Mouse (Mus musculus): Measurements from ENCODE around the gene Crtc3. TPM values are rescaled to one million over a fixed set of nuclear protein-coding genes. Genes with fewer than 3 reads are reported as not detected.

Gene Crtc3
- total RNA-seq, 2 experiments from 2014 or later = 20.5 to 24.9 TPM

GRCm38 (mm10) chr7:80611646-80612045 lies 77.0 kb downstream of the Crtc3 start:
- DNase-seq (ENCODE audit: low spot score in 2 of 2) = no peak

DNA sequence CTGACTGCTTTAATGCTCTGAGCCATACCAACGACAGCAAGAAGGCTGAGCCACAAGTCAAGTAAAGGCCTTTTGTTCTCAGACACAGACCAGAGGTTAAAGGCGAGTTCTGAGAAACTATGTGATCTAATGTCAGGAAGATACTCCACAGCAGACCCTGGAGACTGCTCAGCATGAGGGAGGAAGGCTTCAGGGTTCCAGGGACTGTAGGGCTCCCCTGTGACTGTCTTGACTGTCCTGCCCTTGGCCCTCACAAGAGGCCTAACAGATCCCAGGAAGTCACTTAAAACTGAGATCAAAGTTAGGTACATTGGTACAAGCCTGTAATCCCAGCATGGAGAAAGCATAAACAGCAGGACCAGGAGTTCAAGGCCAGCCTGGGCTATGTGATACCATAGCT lies 81.2 kb downstream of the Crtc3 start:
- no peak for DNase-seq (ENCODE audit: low spot score in 2 of 2)

DNA sequence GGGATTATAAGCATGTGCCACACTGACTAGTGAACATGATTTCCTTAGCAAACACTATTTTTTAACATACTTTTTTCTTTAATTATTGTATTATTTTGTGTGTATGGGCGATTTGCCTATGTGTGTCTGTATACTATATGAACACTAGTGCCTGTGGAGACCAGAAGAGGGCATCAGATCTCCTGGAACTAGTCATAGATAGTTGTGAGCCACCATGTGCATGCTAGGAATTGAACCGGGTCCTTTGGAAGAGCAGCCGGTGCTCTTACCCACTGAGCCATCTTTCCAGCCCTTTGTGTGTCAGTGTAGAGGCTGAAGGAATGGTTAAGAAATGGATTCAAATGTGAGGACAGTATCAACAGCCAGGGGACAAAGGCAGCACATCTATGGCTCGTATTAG lies 82.2 kb downstream of the Crtc3 start:
- DNase-seq (ENCODE audit: low spot score in 2 of 2) = no peak

DNA sequence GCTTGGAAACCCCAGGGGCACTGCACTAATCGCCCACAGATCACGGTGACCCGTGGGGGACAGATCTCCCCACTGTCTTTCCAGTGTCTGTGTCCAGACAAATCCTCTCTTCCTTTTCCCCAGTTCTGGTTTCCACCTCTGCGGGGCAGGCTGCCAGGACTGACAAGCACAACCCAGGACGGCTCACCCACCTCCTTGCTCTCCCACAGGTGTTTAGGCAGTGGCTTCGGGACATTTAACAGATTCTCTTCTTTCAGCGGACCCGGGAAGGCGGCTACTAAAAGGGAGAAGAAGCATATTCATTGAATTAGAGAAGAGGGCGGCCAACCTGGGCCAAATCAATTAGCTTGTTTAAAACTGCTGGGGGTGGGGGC lies 83.1 kb downstream of the Crtc3 start:
- DNase-seq (ENCODE audit: low spot score in 2 of 2) = no peak

DNA sequence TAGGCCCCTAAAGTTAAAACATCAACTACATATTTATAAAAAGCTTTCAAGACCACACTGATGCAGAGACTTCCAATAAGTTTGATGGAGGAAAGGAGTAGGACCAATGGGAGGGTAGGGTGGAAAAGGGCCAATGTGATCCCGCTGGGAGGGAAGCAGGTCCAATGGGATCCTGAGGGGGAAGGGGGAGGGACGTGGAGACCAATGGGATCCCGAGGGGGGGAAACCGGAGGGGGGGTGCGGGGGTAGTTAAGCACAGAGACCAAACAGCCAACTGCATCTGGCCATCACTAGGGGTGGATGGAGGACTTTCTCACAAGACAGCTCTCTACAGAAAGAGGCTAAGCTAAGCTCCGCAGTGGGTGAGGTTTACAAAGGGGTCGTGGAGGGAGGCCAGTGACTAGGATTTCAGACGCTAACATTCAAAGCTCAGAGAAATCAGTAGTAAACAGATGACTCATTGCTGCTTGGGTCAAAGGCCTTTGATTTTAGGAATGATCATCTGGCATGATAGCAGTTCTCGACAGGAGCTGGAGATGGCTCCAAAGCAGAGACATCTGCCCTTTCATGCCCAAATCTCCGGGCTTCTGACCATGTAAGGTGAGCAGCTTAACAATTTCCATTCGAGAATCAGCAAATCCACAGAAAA lies 83.6 kb downstream of the Crtc3 start:
- DNase-seq (ENCODE audit: low spot score in 2 of 2) = no peak

- DNase-seq (ENCODE audit: low spot score in 2 of 2) = no peak
These were observed 86.1 kb downstream of the Crtc3 start for GRCm38 (mm10) chr7:80602574-80602973.

- DNase-seq (ENCODE audit: low spot score in 2 of 2) = no peak
These were observed 90.2 kb downstream of the Crtc3 start for GRCm38 (mm10) chr7:80598436-80598985.

GRCm38 (mm10) chr7:80597900-80598299 lies 90.8 kb downstream of the Crtc3 start:
- DNase-seq (ENCODE audit: low spot score in 2 of 2) = no peak

DNA sequence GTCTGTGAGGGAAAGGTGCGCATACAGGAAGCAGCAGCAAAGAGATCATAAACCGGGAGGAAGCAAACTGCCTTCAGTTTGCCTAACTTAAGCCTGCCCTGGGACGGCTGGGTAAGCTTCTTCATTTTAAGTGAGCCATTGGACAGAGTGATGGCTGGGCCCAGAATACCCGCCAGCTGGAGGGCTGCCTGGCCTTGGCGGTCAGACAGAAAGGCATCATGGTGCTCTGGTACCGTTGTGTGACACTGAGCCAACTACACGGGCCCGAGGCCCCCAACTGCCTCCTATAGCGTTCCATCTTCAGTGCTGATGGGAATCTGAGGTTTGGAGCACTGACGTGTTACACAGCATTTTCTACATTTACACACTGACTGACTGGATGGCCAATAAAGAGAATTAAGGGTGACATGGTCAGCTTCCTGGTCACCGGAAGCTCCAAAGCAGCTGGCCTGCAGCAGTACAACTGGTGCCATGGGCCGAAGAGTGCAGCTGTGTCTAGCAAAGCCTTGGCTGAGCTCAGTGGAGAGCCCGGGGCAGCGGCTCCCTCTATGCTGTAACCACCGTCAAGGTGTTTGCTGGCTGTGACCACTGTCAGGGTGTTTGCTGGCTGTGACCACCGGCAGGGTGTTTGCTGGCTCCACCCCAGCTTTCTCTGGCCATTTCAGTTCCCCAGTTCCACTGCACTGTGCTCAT lies 99.5 kb downstream of the Crtc3 start:
- no peak for DNase-seq (ENCODE audit: low spot score in 2 of 2)

DNA sequence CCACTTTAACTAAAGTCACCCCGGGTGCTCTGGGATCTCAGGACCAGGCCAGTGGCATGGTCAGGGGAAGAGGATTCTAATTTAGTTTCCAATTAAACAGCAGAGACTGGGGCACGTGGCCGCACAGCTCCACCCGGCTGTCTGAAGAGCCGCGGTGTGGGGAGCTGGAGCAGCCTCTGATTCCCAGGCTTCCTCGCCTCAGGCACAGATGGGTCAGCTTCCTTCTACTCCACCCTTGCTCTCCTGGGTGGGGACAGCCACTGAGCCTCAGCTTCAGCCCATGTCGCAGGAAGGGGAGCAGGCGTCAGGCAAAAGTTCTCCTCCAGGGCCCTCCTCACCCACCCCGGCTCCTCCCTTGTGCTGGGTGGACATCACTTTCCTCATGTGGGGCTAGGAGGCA lies 101.0 kb downstream of the Crtc3 start:
- DNase-seq (ENCODE audit: low spot score in 2 of 2) = no peak

GRCm38 (mm10) chr7:80586681-80587660 lies 101.7 kb downstream of the Crtc3 start:
- DNase-seq (ENCODE audit: low spot score in 2 of 2) = no peak

DNA sequence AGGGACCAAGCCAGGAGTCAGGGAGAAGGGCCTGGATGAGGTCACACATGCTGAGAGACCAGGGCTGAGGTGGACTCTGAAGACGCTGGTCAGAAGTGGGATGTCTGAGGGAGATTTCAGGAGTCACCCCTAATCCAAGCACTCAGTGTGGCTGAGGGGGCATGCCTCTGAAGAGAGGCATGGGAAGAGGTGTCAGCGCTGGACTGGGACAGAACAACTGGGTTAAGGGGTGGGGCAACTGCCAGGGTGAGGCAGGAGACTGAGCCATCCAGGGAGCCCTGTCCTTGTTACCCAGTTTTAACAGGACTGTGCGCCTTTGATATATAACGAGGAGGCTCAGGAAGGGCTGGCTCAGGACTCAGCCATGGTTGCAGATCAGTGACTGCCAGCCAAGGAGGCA lies 102.5 kb downstream of the Crtc3 start:
- no peak for DNase-seq (ENCODE audit: low spot score in 2 of 2)

DNA sequence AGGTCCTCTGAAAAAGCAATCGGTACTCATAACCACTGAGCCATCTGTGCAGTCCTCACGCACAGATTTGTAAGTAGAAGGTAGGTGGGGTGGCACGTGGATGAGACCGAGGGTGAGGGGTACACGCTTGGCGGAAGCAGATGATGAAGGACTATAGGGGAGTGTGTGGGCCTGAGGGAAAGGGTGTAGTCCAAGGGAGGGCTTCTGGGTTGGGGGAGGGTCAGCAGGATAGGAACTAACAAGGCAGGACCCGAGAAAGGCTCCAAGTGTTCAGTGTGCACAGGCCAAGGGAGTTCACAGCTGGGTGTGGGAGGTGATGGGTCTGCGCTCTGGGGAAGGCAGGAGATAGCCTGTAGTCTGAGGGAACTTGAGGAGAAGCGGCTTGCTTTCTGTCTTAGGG lies 103.3 kb downstream of the Crtc3 start:
- no peak for DNase-seq (ENCODE audit: low spot score in 2 of 2)

DNA sequence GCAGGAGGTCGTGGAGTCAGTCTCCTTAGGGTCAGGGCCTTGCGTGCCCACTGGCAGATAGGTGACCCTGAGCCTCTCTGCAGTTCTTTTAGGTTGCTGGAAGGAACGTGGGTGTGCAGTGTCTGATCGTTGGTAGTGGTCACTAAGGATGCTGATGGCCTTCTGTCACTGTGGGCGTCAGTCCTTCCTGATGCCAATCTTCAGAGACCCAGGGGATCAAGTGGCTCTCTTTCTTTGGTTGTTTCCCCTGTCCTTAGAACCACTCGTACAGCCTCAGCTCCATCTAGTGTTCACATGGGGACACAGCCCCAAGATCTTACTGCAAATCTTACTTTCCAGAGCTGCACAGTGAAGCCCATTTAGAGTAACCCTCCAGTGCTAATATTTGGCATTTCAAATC lies 104.7 kb downstream of the Crtc3 start:
- peak in 1 of 2 experiments; percentile 44 for DNase-seq (ENCODE audit: low spot score in 2 of 2)

DNA sequence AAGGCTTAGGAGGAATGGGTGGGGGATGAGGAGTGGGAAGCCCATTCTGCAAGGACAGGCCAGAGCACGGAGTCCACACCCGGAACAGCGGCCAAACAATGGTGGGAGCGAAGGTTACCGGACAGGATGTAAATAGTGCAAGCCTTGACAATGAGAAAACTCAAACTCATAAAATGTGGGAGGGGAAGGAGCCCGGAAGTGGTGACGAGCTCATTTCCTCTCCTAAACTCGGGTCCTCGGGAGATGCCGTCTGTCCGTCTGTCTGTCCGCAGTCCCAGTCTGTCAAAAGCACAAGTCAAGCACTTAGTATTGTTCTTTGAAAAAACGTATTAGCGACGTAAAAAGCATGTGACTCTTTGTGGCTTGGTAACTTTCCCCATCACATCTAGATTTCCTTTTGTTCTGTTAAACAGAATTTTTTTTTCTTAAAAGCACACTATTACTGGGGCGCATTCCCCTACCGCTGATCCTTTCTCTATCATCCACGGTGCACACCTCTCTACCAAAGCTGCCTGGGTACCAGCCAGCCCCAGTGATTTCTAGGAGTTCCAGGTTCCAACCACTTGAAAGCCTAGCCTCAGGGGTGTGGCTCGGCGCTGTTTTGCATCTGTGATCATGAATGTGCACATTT lies 105.7 kb downstream of the Crtc3 start:
- DNase-seq (ENCODE audit: low spot score in 2 of 2) = no peak

- no peak for DNase-seq (ENCODE audit: low spot score in 2 of 2)
These were observed 108.3 kb downstream of the Crtc3 start for GRCm38 (mm10) chr7:80580368-80580767.

GRCm38 (mm10) chr7:80577417-80577980 lies 111.2 kb downstream of the Crtc3 start:
- DNase-seq (ENCODE audit: low spot score in 2 of 2) = no peak

- DNase-seq (ENCODE audit: low spot score in 2 of 2) = no peak
These were observed 112.1 kb downstream of the Crtc3 start for GRCm38 (mm10) chr7:80576626-80577025.

DNA sequence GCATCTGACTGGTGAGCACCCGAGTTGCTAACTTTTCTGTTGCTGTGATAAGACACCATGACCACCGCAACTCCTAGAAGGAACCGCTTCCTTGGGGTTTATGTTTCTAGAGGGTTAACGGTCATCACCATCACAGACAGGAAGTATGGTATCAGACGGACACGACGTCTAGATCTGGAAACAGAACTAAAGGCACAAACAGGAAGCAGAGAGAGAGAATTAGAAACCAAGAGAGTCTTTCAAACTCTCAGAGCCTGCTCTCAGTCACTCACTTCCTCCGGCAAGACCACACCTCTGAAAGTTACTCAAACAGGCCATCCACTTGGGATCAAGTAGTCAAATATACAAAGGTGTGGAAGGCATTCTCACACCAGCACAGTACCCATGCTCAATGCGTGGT lies 112.9 kb downstream of the Crtc3 start:
- no peak for DNase-seq (ENCODE audit: low spot score in 2 of 2)

DNA sequence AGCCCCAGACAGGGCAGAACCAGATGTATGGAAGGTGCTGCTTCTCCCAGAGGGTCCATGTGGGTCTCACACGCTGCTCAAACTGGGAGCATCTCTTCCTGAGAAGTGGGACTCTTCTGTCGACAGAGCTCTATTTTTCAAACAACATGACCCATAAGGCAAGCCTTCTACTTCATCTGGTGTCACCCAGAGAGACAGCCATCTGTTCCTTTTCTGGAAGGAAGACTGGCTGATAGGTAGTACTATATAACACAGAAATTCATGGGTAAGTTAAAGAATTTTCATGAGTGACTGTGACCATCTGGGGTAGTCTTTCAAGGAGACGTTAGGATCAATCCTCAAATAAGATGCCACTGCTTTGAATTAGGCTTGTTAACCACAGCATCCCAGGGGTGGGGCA lies 115.6 kb downstream of the Crtc3 start:
- DNase-seq (ENCODE audit: low spot score in 2 of 2) = no peak

DNA sequence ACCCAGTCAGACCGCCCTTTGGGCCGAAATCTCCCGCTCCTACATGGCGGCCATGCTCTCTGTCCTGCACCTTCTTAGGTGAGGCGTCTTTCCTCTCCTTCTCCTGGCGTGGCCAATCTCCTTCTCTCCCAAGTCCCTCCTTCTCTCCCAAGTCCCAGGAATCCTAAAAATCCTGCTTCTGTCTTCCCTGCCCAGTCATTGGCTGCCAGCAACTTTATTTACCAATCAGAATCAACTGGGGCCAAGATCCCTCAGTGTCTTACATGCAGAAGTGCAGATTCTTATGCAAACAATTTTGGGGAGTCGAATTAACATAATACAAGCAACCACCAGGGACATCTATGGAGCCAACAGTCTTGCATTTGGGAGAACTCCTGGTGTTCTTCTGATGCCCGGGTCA lies 120.7 kb downstream of the Crtc3 start:
- no peak for DNase-seq (ENCODE audit: low spot score in 2 of 2)
